Mouse (Mus musculus): ENCODE results near the gene Rpap1. TPM values are rescaled to one million over a fixed set of nuclear protein-coding genes. Genes with fewer than 3 reads are reported as not detected.

Rpap1 gene
- polyA plus RNA-seq, 1 experiment: 0.74 TPM

DNA sequence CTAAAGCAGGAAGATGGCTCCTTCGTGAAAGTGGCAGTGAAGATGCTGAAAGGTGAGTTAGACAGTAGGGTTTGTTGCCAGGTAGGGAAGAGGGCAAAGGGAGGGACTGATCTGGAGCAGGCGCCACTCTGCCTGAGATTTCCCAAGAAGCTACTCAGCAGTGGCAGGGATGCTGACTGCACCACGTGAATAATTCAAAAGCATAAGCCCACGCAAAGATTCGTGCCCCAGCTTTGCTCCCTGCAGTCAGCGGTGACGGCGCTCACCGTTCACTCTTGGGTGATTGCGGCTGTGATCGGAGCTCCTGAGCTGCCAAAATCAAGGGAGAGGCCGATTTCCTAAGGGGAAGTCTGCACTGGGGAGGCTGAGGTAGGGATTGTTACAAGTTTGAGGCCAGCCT is 23.6 kb upstream of the Rpap1 start:
- no peak for TF ChIP-seq GATA1 (IDR thresholded peaks at IDR 0.05; ENCODE audit: low read length)
- TF ChIP-seq TAL1 (IDR thresholded peaks at IDR 0.05; ENCODE audit: low read length): no peak
- H3K9me3 ChIP-seq (ENCODE audit: control insufficient read depth, low read length): no peaks in the 10 kb centered on the region
- H3K36me3 ChIP-seq (ENCODE audit: control insufficient read depth): no peaks in the 10 kb centered on the region
- no peaks in the 10 kb centered on the region for H3K4me1 ChIP-seq (ENCODE audit: control insufficient read depth)
- no peak overlapping the region for H3K4me3 ChIP-seq (replicated peaks)
- H3K27me3 ChIP-seq (ENCODE audit: control insufficient read depth): peaks cover 12% of the 10 kb centered on the region

GRCm38 (mm10) chr2:119808881-119809280 is 21.5 kb upstream of the Rpap1 start:
- TF ChIP-seq TAL1 (IDR thresholded peaks at IDR 0.05; ENCODE audit: low read length): no peak
- TF ChIP-seq GATA1 (IDR thresholded peaks at IDR 0.05; ENCODE audit: low read length): no peak
- Histone ChIP-seq H3K36me3 (ENCODE audit: control insufficient read depth) (no peaks in the 10 kb centered on the region), H3K4me1 (ENCODE audit: control insufficient read depth) (no peaks in the 10 kb centered on the region), H3K9me3 (ENCODE audit: control insufficient read depth, low read length) (no peaks in the 10 kb centered on the region), H3K27me3 (ENCODE audit: control insufficient read depth) (peaks cover 18% of the 10 kb centered on the region), H3K4me3 (replicated peaks) (no peak overlapping the region)

- TF ChIP-seq GATA1 (IDR thresholded peaks at IDR 0.05; ENCODE audit: low read length): no peak
- TF ChIP-seq TAL1 (IDR thresholded peaks at IDR 0.05; ENCODE audit: low read length): no peak
- no peaks in the 10 kb centered on the region for H3K4me1 ChIP-seq (ENCODE audit: control insufficient read depth)
- no peaks in the 10 kb centered on the region for H3K36me3 ChIP-seq (ENCODE audit: control insufficient read depth)
- no peak overlapping the region for H3K4me3 ChIP-seq (replicated peaks)
- H3K27me3 ChIP-seq (ENCODE audit: control insufficient read depth): peaks cover 23% of the 10 kb centered on the region
- no peaks in the 10 kb centered on the region for H3K9me3 ChIP-seq (ENCODE audit: control insufficient read depth, low read length)
Measured at GRCm38 (mm10) chr2:119808438-119808837, 21.1 kb upstream of the Rpap1 start.

DNA sequence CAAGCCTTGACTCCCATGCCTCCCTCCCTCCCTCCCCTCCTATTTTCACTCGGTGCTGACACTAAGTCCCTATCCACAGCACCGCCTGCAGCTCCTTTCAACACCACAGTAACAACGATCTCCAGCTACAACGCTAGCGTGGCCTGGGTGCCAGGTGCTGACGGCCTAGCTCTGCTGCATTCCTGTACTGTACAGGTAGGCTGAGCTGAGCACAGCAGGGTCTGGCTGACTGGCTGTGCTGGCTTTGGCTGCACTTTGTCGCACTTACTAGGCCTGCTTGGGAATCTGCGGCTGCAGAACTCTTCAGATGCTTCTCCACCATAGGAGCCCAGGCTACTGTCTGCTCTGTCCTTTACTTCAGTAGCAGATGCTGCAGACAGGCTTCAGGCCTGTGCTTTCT is 18.2 kb upstream of the Rpap1 start:
- Histone ChIP-seq H3K27me3 (ENCODE audit: control insufficient read depth) (peaks cover 45% of the 10 kb centered on the region), H3K9me3 (ENCODE audit: control insufficient read depth, low read length) (no peaks in the 10 kb centered on the region), H3K36me3 (ENCODE audit: control insufficient read depth) (no peaks in the 10 kb centered on the region), H3K4me3 (replicated peaks) (no peak overlapping the region), H3K4me1 (ENCODE audit: control insufficient read depth) (no peaks in the 10 kb centered on the region)
- TF ChIP-seq GATA1 (IDR thresholded peaks at IDR 0.05; ENCODE audit: low read length): no peak
- TF ChIP-seq TAL1 (IDR thresholded peaks at IDR 0.05; ENCODE audit: low read length): no peak

- Histone ChIP-seq H3K4me1 (ENCODE audit: control insufficient read depth) (peaks cover 3% of the 10 kb centered on the region), H3K36me3 (ENCODE audit: control insufficient read depth) (no peaks in the 10 kb centered on the region), H3K9me3 (ENCODE audit: control insufficient read depth, low read length) (no peaks in the 10 kb centered on the region; the same call in 1 of the 2 replicates), H3K27me3 (ENCODE audit: control insufficient read depth) (peaks cover 46% of the 10 kb centered on the region), H3K4me3 (replicated peaks) (no peak overlapping the region)
- TF ChIP-seq GATA1 (IDR thresholded peaks at IDR 0.05; ENCODE audit: low read length) (no peak), TAL1 (IDR thresholded peaks at IDR 0.05; ENCODE audit: low read length) (no peak)
Measured at GRCm38 (mm10) chr2:119804776-119805175, 17.4 kb upstream of the Rpap1 start.

DNA sequence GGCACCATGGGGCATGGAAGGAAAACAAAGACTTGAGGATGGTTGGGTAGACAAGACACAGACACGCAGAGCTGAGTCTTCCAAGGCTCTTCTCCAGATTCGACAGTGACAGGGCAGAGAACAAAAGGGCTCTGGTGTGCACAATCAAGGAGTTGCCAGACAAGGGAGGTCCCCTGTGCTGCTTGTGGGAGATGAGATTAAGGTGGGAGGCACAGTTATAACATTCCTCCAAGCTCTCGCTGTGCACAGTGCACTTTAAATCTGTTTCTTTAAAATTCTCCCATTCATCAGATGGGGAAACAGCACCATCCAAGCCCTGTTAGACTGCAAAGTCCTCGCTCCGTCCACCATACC is 16.9 kb upstream of the Rpap1 start:
- TF ChIP-seq GATA1 (IDR thresholded peaks at IDR 0.05; ENCODE audit: low read length): no peak
- TF ChIP-seq TAL1 (IDR thresholded peaks at IDR 0.05; ENCODE audit: low read length): no peak
- peaks cover 51% of the 10 kb centered on the region for H3K27me3 ChIP-seq (ENCODE audit: control insufficient read depth)
- no peak overlapping the region for H3K4me3 ChIP-seq (replicated peaks)

DNA sequence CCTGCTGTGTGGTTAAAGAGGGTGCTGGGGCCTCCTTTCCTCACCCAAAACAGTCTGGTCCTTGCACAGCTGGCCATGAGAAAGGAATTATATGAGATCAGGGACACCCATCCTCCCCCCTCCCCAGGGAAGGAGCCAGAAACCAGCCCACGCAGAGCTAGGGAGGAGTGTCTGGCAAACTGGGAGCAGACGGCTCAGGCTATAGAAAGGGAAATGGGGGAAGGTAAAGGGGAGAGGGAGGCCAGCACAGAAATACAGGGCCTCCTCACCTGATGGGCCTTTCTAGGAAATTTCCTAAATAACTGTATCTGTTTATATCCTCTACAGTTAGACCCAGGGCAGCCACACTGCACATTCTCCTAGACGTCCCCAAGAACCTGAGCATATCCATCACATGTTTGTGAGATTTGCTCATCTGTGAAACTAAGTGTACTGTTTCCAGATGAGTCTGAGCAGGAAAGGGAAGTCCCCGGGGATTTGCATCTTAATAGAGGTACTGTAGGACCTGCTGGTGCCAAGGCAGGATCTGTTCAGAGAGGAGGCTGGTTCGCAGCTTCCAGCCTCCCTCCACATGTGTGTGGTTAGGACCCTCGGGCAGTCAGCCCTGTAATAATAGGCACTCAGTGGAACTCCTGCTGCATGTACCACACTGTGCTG is 16.4 kb upstream of the Rpap1 start:
- no peak for TF ChIP-seq TAL1 (IDR thresholded peaks at IDR 0.05; ENCODE audit: low read length)
- no peak for TF ChIP-seq GATA1 (IDR thresholded peaks at IDR 0.05; ENCODE audit: low read length)
- H3K4me3 ChIP-seq (replicated peaks): no peak overlapping the region
- H3K4me1 ChIP-seq (ENCODE audit: control insufficient read depth): peaks cover 8% of the 10 kb centered on the region
- H3K27me3 ChIP-seq (ENCODE audit: control insufficient read depth): peaks cover 56% of the 10 kb centered on the region
- no peaks in the 10 kb centered on the region; the same call in 1 of the 2 replicates for H3K9me3 ChIP-seq (ENCODE audit: control insufficient read depth, low read length)
- H3K36me3 ChIP-seq (ENCODE audit: control insufficient read depth): no peaks in the 10 kb centered on the region

More for the DNA sequence above, 16.9 kb upstream of the Rpap1 start:
- Histone ChIP-seq H3K36me3 (ENCODE audit: control insufficient read depth) (no peaks in the 10 kb centered on the region), H3K9me3 (ENCODE audit: control insufficient read depth, low read length) (no peaks in the 10 kb centered on the region; the same call in 1 of the 2 replicates), H3K4me1 (ENCODE audit: control insufficient read depth) (peaks cover 6% of the 10 kb centered on the region)

- TF ChIP-seq GATA1 (IDR thresholded peaks at IDR 0.05; ENCODE audit: low read length) (no peak), TAL1 (IDR thresholded peaks at IDR 0.05; ENCODE audit: low read length) (no peak)
- no peaks in the 10 kb centered on the region for H3K36me3 ChIP-seq (ENCODE audit: control insufficient read depth)
- H3K4me3 ChIP-seq (replicated peaks): no peak overlapping the region
- no peaks in the 10 kb centered on the region; the same call in 1 of the 2 replicates for H3K9me3 ChIP-seq (ENCODE audit: control insufficient read depth, low read length)
- H3K4me1 ChIP-seq (ENCODE audit: control insufficient read depth): peaks cover 8% of the 10 kb centered on the region
- peaks cover 63% of the 10 kb centered on the region for H3K27me3 ChIP-seq (ENCODE audit: control insufficient read depth)
Measured at GRCm38 (mm10) chr2:119802767-119803617, 15.7 kb upstream of the Rpap1 start.
